Comparison of ENCODE assay signal across 8 mouse cellular contexts in genomic region chr2:170266407-170267101, GRCm38 (mm10).
DNase-seq lines count a peak whose midpoint lies in the region; ATAC-seq lines count a peak whose summit lies in the region.

No protein-coding gene starts in this region.

- H3K4me1 ChIP-seq in embryonic facial prominence, embryonic 14.5 days (ENCODE audit: control insufficient read depth, insufficient read depth, low read length), result peaks cover 19% of the 10 kb centered on the region
- H3K4me1 ChIP-seq in kidney, embryonic 14.5 days (ENCODE audit: control insufficient read depth, insufficient read depth, low read length), result peaks cover 22% of the 10 kb centered on the region
- peaks cover 19% of the 10 kb centered on the region for H3K4me1 ChIP-seq in stomach, embryonic 15.5 days

- DNase-seq in right cerebral cortex, postnatal 14 days, result peak; percentile 36
- no peak for DNase-seq in right cerebral cortex, postnatal 25 days
- DNase-seq in embryonic facial prominence, embryonic 14.5 days (ENCODE audit: low spot score), result peak; percentile 82
- peak; percentile 50 to 61 for DNase-seq in lung, postnatal 4 days
- DNase-seq in left cerebral cortex, adult 9 months (ENCODE audit: low spot score in 2 of 2), result no peak
- no peak for DNase-seq in gastrocnemius, adult 18-20 months (ENCODE audit: low spot score)

- peak overlapping the region; percentile 26 for H3K4me3 ChIP-seq in embryonic facial prominence, embryonic 14.5 days (ENCODE audit: low read depth, low read length)
- peak overlapping the region; percentile 26 for H3K4me3 ChIP-seq in kidney, embryonic 14.5 days (ENCODE audit: low read length)
- peak overlapping the region; percentile 22 for H3K4me3 ChIP-seq in stomach, embryonic 15.5 days (replicated peaks)

- peak overlapping the region; percentile 71 for H3K27ac ChIP-seq in embryonic facial prominence, embryonic 14.5 days (replicated peaks; ENCODE audit: low read depth, low read length)
- H3K27ac ChIP-seq in kidney, embryonic 14.5 days (ENCODE audit: low read depth, low read length), result peak overlapping the region; percentile 72
- peak overlapping the region; percentile 81 for H3K27ac ChIP-seq in stomach, embryonic 15.5 days

- 17% methylated on average over 16 of the region's 16 CpGs for WGBS in embryonic facial prominence, embryonic 14.5 days
- WGBS in kidney, embryonic 14.5 days, result 7% methylated on average over 16 of the region's 16 CpGs
- 10% methylated on average over 16 of the region's 16 CpGs for WGBS in stomach, embryonic 15.5 days

- H3K9ac ChIP-seq in embryonic facial prominence, embryonic 14.5 days (ENCODE audit: low read depth, low read length), result peak overlapping the region; percentile 17; the same call in 1 of the 2 replicates
- H3K9ac ChIP-seq in kidney, embryonic 14.5 days (ENCODE audit: low read depth, low read length), result peak overlapping the region; percentile 7; the same call in 1 of the 2 replicates
- no peak overlapping the region for H3K9ac ChIP-seq in stomach, embryonic 15.5 days

- peaks cover 2% of the 10 kb centered on the region for H3K9me3 ChIP-seq in embryonic facial prominence, embryonic 14.5 days (ENCODE audit: control insufficient read depth, low read length)
- no peaks in the 10 kb centered on the region for H3K9me3 ChIP-seq in kidney, embryonic 14.5 days (ENCODE audit: control insufficient read depth, low read length)
- no peaks in the 10 kb centered on the region for H3K9me3 ChIP-seq in stomach, embryonic 15.5 days

- ATAC-seq in embryonic facial prominence, embryonic 14.5 days (ENCODE audit: low read depth), result peak; percentile 81
- peak; percentile 51; the same call in 1 of the 2 replicates for ATAC-seq in kidney, embryonic 14.5 days (ENCODE audit: low FRiP score, low TSS enrichment)
- ATAC-seq in stomach, embryonic 15.5 days (ENCODE audit: insufficient read depth, low FRiP score, low read depth), result no peak

- no peaks in the 10 kb centered on the region for H3K36me3 ChIP-seq in embryonic facial prominence, embryonic 14.5 days (ENCODE audit: control insufficient read depth, insufficient read depth, low read length)
- H3K36me3 ChIP-seq in kidney, embryonic 14.5 days (ENCODE audit: control insufficient read depth, insufficient read depth, low read length), result no peaks in the 10 kb centered on the region
- H3K36me3 ChIP-seq in stomach, embryonic 15.5 days, result no peaks in the 10 kb centered on the region

- peak overlapping the region; percentile 54 for H3K4me2 ChIP-seq in embryonic facial prominence, embryonic 14.5 days (ENCODE audit: low read depth, low read length)
- peak overlapping the region; percentile 36 for H3K4me2 ChIP-seq in kidney, embryonic 14.5 days (replicated peaks; ENCODE audit: low read depth, low read length)
- peak overlapping the region; percentile 49 for H3K4me2 ChIP-seq in stomach, embryonic 15.5 days

- H3K27me3 ChIP-seq in embryonic facial prominence, embryonic 14.5 days (replicated peaks; ENCODE audit: control insufficient read depth, insufficient read depth, low read length), result no peaks in the 10 kb centered on the region
- no peaks in the 10 kb centered on the region for H3K27me3 ChIP-seq in kidney, embryonic 14.5 days (ENCODE audit: control insufficient read depth, insufficient read depth, low read length)
- H3K27me3 ChIP-seq in stomach, embryonic 15.5 days (replicated peaks), result no peaks in the 10 kb centered on the region

Comparison
In these comparisons a context has a peak if more than half of its experiments do, and no peak if none do; other contexts are left out.
1. DNase-seq: peak in right cerebral cortex, postnatal 14 days (single experiment), embryonic facial prominence, embryonic 14.5 days (single experiment) and lung, postnatal 4 days (2 of 2); none in right cerebral cortex, postnatal 25 days (single experiment), left cerebral cortex, adult 9 months (0 of 2) and gastrocnemius, adult 18-20 months (single experiment).
2. Peak in every context shown above with its lines, with median percentiles within 50 percentile points of each other: H3K27ac ChIP-seq, H3K4me2 ChIP-seq and H3K4me3 ChIP-seq.